Mouse (Mus musculus): Measurements from ENCODE around the gene Thap4.

Gene Thap4

GRCm38 (mm10) chr1:93742910-93743309, 11.8 kb downstream of the Thap4 start:
- no peak for DNase-seq (ENCODE audit: low spot score in 2 of 2)

- DNase-seq (ENCODE audit: low spot score in 2 of 2) = no peak
These were observed 12.7 kb downstream of the Thap4 start for GRCm38 (mm10) chr1:93741987-93742386.

GRCm38 (mm10) chr1:93740671-93741070, 14.0 kb downstream of the Thap4 start:
- DNase-seq (ENCODE audit: low spot score in 2 of 2) = no peak

GRCm38 (mm10) chr1:93737711-93738110, 17.0 kb downstream of the Thap4 start:
- DNase-seq (ENCODE audit: low spot score in 2 of 2) = no peak

DNA sequence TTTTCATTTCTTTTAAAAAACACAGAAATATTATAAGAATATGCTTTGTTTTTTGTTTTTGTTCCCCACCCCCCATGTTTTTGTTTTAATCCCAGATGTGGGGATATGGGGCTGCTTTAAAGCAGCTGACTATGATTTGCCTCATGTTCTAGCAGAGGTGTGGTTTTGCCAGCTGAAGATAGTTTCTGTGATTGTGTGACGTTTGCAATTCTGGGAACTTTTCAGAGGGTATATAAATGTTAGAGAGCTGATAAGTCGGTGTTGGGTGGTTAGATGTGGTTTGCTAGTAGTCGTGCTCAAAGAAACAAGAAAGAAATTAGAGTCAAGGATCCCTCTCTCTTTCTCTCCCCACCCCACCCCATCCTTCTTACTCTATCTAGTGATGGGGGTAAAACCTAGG, 18.8 kb downstream of the Thap4 start:
- no peak for DNase-seq (ENCODE audit: low spot score in 2 of 2)

- DNase-seq (ENCODE audit: low spot score in 2 of 2) = no peak
These were observed 22.8 kb downstream of the Thap4 start for GRCm38 (mm10) chr1:93731880-93732281.

- DNase-seq (ENCODE audit: low spot score in 2 of 2) = no peak
These were observed 23.6 kb downstream of the Thap4 start for GRCm38 (mm10) chr1:93731103-93731502.

GRCm38 (mm10) chr1:93726974-93727373, 27.7 kb downstream of the Thap4 start:
- DNase-seq (ENCODE audit: low spot score in 2 of 2) = peak in 1 of 2 experiments; percentile 60

GRCm38 (mm10) chr1:93726116-93726515, 28.5 kb downstream of the Thap4 start:
- DNase-seq (ENCODE audit: low spot score in 2 of 2) = no peak

GRCm38 (mm10) chr1:93725665-93726064, 29.0 kb downstream of the Thap4 start:
- DNase-seq (ENCODE audit: low spot score in 2 of 2) = no peak

DNA sequence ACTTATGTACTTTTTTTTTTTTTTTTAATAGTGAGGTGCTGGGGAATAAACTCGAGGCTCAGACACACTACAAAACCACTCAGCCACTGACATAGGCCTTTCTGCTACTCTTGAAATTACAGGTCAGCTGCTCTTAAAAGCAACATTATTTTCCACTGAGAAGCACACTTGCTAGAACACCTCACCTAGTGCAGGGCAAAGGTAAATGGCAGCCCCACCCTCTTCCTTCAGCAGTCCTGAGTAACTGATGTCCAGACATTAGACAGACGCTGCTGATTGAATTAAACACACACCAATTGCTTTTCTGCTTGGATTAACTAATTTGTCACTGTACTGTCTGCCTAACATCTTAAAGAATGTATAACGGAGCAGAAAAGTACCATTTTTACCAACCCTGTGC, 30.0 kb downstream of the Thap4 start:
- no peak for DNase-seq (ENCODE audit: low spot score in 2 of 2)

DNA sequence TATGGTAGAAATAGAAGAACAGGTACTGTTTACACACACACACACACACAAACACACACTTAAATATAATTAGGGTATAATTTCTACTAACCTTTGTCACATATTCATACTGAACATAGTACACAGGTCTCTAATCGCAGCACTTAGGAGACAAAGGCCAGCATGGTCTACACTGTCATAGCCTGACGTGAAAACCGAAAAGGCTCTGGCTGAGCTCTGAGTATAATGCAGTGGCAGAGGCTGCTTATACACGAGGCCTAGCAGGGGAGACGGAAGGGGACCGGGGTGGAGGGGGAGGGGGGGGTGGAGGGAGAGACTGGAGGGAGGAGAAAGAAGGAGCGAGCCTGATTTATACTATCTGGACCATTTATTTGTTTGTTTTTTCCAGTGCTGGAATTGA, 33.1 kb downstream of the Thap4 start:
- DNase-seq (ENCODE audit: low spot score in 2 of 2) = no peak

GRCm38 (mm10) chr1:93716166-93716565, 38.5 kb downstream of the Thap4 start:
- DNase-seq (ENCODE audit: low spot score in 2 of 2) = no peak

DNA sequence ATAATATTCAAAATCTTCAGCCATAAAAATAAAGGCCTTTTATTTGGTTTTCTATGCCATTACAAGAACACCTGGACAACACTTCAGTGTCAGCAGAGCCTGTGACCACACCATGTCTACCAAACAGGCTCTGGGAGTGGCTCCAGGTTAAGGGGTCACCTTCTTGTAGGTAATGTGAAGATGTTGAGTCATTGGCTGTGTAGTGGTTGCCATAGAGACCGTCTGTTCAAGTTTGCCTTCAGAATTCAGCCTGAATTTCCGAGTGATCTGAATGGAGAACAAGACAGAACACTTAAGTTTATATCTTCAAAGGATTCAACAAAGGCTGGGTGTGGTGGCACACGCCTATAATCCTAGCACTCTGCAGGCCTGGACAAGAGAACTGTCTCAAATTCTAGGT, 49.3 kb downstream of the Thap4 start:
- DNase-seq (ENCODE audit: low spot score in 2 of 2) = no peak

- no peak for DNase-seq (ENCODE audit: low spot score in 2 of 2)
These were observed 50.3 kb downstream of the Thap4 start for GRCm38 (mm10) chr1:93704341-93704740.

GRCm38 (mm10) chr1:93703472-93704048, 51.1 kb downstream of the Thap4 start:
- no peak for DNase-seq (ENCODE audit: low spot score in 2 of 2)

- DNase-seq (ENCODE audit: low spot score in 2 of 2) = no peak
These were observed 52.6 kb downstream of the Thap4 start for GRCm38 (mm10) chr1:93702106-93702505.

DNA sequence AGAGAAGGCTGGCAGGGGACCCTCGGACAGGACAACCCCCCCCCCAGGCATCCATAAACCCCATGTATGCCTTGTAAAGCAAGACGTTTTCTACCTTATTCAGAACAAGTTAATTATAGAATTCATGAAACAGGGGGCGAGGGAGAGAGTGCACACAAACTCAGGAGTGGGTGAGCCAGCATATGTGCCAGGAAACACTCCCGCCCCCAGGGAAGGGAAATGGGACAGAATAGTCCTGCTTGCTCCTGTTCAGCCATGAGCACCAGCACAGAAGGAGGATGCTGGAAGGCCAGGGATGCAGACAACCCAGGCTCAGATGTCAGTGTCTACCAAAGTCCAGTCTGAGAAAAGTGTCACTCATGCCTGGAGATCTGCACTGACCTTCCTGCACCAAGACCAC, 55.5 kb downstream of the Thap4 start:
- DNase-seq (ENCODE audit: low spot score in 2 of 2) = peak; percentile 66 to 70

GRCm38 (mm10) chr1:93697317-93697716, 57.3 kb downstream of the Thap4 start:
- DNase-seq (ENCODE audit: low spot score in 2 of 2) = no peak

DNA sequence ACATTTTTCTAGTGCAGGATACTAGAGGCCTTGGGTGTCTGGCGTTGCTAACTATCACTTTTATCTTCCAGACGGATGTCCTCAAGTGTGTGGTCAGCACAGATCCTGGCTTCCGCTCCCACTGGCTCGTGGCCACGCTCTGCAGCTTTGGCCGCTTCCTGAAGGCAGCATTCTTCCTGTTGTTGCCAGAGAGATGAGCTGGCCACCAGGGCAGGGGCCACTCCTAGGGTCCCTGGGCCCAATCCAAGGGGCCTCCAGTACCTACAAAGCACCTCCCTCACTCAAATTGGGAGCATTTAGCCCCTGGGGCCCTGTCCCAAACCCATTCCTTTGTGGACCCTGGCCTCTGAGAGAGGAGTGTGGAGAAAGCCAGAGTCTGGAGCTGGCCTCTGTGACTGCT, 59.7 kb downstream of the Thap4 start:
- no peak for DNase-seq (ENCODE audit: low spot score in 2 of 2)

GRCm38 (mm10) chr1:93693943-93694342, 60.7 kb downstream of the Thap4 start:
- DNase-seq (ENCODE audit: low spot score in 2 of 2) = no peak

DNA sequence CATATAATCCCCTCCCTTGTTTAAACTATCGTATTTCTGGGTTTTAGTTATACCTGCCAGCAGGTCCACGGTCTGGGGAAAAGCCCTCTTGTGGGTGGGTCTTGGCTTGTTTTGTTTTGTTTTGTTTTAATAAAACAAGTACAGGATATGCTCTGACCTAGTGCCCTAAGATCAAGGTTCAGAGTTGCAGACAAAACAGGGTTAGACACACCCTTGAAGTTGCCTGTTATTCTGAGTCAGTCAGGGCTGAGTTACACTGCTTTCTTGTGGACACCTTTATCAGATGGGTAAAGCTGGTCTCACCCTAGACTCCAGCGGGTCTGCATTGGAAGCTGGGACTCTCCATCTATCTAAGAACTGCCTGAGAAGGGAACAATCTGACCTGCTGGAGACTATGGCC, 61.2 kb downstream of the Thap4 start:
- no peak for DNase-seq (ENCODE audit: low spot score in 2 of 2)

DNA sequence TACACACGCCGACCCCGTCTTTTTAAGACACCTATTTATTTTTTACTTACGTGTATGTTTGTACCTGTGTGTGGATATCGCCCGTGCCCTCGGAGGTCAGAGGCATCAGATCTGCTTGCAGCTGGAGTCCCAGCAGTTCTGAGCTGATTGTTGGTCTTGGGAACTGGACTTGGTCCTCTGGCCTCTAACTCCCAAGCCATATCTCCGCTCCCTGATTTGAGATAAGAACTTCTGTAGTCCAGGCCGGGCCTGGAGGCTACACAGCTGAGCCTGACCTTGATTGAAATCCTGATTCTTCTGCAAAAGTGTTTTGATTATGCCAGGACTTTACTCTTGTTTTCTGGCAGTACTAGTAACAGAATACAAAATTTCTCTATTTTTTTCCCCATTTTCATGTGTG, 61.9 kb downstream of the Thap4 start:
- no peak for DNase-seq (ENCODE audit: low spot score in 2 of 2)

- DNase-seq (ENCODE audit: low spot score in 2 of 2) = no peak
These were observed 62.8 kb downstream of the Thap4 start for GRCm38 (mm10) chr1:93691786-93692357.
